Mouse (Mus musculus) liver, postnatal 0 days (tissue): ENCODE measurements around the gene Egr4. TPM values are rescaled to one million over a fixed set of nuclear protein-coding genes. Genes with fewer than 3 reads are reported as not detected.

ENCODE experiments used
- ATAC-seq: fragments of 200-750 bp; cut with Nextera tagmentation; 2 replicates; pipeline ENCODE4 v1.8.0; 2017; ENCODE audit warnings: mild to moderate bottlenecking, moderate library complexity
- DNase-seq: peaks from one replicate; pipeline ENCODE4 v3.0.0-alpha.2; 2016
- H3K27ac ChIP-seq: fragments of 300-500 bp; sonication (generic); 2 replicates; pipeline ENCODE4 v1.5.1; 2014; ENCODE audit warnings: antibody characterized with exemption, moderate library complexity, mild to moderate bottlenecking, low read depth
- H3K27me3 ChIP-seq: fragments of 300-500 bp; sonication (generic); 2 replicates; pipeline ENCODE4 v1.6.1; 2014; ENCODE audit warnings: low read length, control low read depth, mixed read lengths; ENCODE audit not compliant: insufficient read depth
- H3K36me3 ChIP-seq: fragments of 300-500 bp; sonication (generic); replicated peaks from 2 replicates; pipeline ENCODE4 v1.6.1; 2014; ENCODE audit warnings: mild to moderate bottlenecking, control low read depth, low read length, moderate library complexity, mixed read lengths; ENCODE audit not compliant: insufficient read depth
- H3K4me1 ChIP-seq: fragments of 300-500 bp; sonication (generic); 2 replicates; pipeline ENCODE4 v1.6.1; 2014; ENCODE audit warnings: antibody characterized with exemption, mild to moderate bottlenecking, control low read depth; ENCODE audit not compliant: insufficient read depth
- H3K4me2 ChIP-seq: fragments of 300-500 bp; sonication (generic); 2 replicates; pipeline ENCODE4 v1.6.1; 2014; ENCODE audit warnings: low read depth, mild to moderate bottlenecking, low read length, moderate library complexity, mixed read lengths
- H3K4me3 ChIP-seq: fragments of 300-500 bp; sonication (generic); 2 replicates; pipeline ENCODE4 v1.5.1; 2014; ENCODE audit warnings: low read depth, low read length
- H3K9ac ChIP-seq: fragments of 300-500 bp; sonication (generic); replicated peaks from 2 replicates; pipeline ENCODE4 v1.6.1; 2014; ENCODE audit warnings: mild to moderate bottlenecking, moderate library complexity
- H3K9me3 ChIP-seq: fragments of 300-500 bp; sonication (generic); 2 replicates; pipeline ENCODE4 v1.6.1; 2016; ENCODE audit warnings: mild to moderate bottlenecking, control low read depth, low read length, mixed read lengths
- CTCF ChIP-seq: sonication (generic); IDR thresholded peaks from 2 replicates; pipeline ENCODE4 v1.5.1; 2016; ENCODE audit warnings: antibody characterized with exemption, low read depth
- EP300 ChIP-seq: IDR thresholded peaks from 2 replicates; pipeline ENCODE4 v1.6.1; 2016; ENCODE audit warnings: antibody characterized with exemption, low read depth, mild to moderate bottlenecking
- WGBS: fragments of 180-500 bp; shearing (Covaris S2); extraction: QIAGEN DNeasy Blood & Tissue Kit; methylation state at CpG from one replicate; pipeline ENCODE4 v1.1.7; 2014; ENCODE audit not compliant: insufficient replicate concordance; 5-methylcytosine and 5-hydroxymethylcytosine counted together
- polyA plus RNA-seq: library from polyadenylated mRNA; unstranded; fragments of >200 nt; fragmentation: Nextera tagmentation; extraction: Ambion mirVana; gene quantifications from 2 replicates; pipeline ENCODE4 v1.2.1, GENCODE M21; 2015

Egr4 gene
- polyA plus RNA-seq, 1 experiment from 2014 or later, result not detected

DNA sequence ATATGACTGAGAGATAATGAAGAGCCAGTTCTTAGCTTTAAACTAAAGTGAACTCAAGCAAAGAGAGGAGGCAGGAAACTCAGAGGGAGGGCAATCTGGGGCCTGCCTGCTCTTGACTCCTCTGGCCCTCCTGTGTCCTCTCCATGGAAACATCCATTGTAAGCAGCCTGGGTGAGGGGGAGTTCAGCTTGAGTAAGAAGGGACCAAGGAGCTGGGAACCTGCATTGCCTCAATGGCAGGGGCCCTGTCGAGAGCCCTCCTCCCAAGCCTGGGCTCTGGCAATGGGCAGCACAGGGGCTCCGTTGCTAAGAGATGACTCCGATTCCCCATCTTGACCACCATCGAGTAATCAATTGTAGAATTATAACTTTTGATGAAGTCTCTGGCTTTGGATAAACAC lies 24.9 kb downstream of the Egr4 start:
- H3K4me1 ChIP-seq, result no peaks in the 10 kb centered on the region
- no peak overlapping the region for H3K4me2 ChIP-seq
- no peak overlapping the region for H3K4me3 ChIP-seq
- ATAC-seq (no peak), DNase-seq (no peak)
- no peak overlapping the region for H3K9ac ChIP-seq
- no peaks in the 10 kb centered on the region for H3K9me3 ChIP-seq
- whole genome bisulfite sequencing, result 74% methylated on average over 4 of the region's 4 CpGs
- H3K27ac ChIP-seq, result no peak overlapping the region
- no peaks in the 10 kb centered on the region for H3K36me3 ChIP-seq
- no peak for TF ChIP-seq EP300
- TF ChIP-seq CTCF, result no peak
- H3K27me3 ChIP-seq, result peaks cover 17% of the 10 kb centered on the region

- H3K4me1 ChIP-seq, result no peaks in the 10 kb centered on the region
- WGBS, result 67% methylated on average over 2 of the region's 2 CpGs
- H3K4me2 ChIP-seq, result no peak overlapping the region
- no peak for DNase-seq
- peaks cover 20% of the 10 kb centered on the region for H3K27me3 ChIP-seq
- H3K9ac ChIP-seq, result no peak overlapping the region
- H3K27ac ChIP-seq, result no peak overlapping the region
- no peak overlapping the region for H3K4me3 ChIP-seq
- no peaks in the 10 kb centered on the region for H3K36me3 ChIP-seq
- H3K9me3 ChIP-seq, result no peaks in the 10 kb centered on the region
- ATAC-seq, result no peak
- TF ChIP-seq CTCF (no peak), EP300 (no peak)
These were observed 27.7 kb downstream of the Egr4 start for GRCm38 (mm10) chr6:85485738-85486137.

DNA sequence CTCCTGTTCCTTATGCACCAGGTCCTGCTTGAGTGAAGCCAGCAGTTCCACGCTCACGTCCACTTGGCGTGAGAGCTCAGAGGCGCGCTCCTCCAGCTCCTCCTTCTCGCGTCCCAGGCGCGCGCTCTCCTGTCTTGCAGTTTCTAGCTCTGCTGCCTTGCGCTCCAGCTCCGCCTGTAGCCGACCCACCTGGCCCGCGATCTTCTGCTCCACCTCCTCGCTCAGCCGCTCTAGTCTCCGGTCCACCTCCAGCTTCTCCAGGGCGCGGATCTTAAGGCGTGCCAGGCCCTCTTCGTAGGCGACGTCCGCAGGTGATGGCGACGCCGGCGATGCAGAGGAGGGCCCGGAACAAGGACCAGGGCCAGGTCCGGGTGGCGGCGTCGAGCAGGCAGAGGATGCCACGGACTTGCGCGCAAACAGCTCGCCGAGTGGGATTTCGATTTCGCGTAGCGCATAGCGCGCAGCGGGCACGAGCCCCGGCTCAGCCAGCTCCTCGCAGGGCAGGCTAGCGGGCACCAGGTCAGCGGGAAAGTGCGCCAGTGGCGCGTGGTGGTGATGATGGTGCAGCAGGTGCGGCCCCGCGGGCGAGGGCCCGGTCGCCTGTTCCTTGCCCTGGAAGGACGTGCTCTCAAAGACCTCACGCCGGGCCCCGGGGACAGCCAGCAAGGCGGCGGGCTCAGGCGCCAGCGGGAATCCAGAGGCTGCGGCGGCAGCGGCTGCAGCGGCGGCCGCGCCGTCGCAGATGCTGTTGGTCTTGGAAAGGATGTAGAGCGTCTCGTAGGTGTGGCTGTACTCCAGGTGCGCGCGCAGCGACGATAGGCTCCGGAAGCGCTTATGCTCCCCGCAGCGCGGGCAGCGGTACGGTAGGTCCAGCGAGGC lies 29.3 kb downstream of the Egr4 start:
- no peak overlapping the region for H3K4me2 ChIP-seq
- H3K36me3 ChIP-seq, result no peaks in the 10 kb centered on the region
- no peak overlapping the region for H3K27ac ChIP-seq
- ATAC-seq (no peak), DNase-seq (peak; percentile 14)
- H3K9me3 ChIP-seq, result no peaks in the 10 kb centered on the region
- H3K27me3 ChIP-seq, result peaks cover 20% of the 10 kb centered on the region
- no peaks in the 10 kb centered on the region for H3K4me1 ChIP-seq
- no peak overlapping the region for H3K9ac ChIP-seq
- H3K4me3 ChIP-seq, result no peak overlapping the region
- WGBS, result 6% methylated on average over 78 of the region's 92 CpGs
- TF ChIP-seq CTCF (no peak), EP300 (no peak)

DNA sequence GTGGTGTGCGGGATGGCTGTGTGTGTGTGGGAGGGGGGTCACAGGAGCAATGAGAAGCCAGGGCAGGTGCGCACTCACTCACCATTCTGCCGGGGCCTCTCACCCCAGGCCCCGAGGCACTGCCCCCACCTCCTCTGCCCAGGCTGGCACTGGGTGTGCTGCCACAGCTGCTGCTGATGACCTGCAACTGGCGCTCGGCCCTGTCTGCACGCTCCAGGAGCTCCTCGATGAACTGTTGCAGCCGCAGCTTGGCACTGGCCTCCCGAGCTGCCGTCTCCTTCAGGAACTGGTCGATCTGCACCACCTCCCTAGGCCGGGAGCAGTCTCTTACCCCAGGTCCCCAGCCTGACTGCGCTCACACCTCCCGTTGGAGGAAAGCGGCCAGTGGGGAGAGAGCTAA lies 32.7 kb downstream of the Egr4 start:
- DNase-seq (no peak), ATAC-seq (no peak)
- Histone ChIP-seq H3K27ac (no peak overlapping the region), H3K27me3 (peaks cover 20% of the 10 kb centered on the region), H3K4me1 (no peaks in the 10 kb centered on the region), H3K9me3 (no peaks in the 10 kb centered on the region), H3K36me3 (no peaks in the 10 kb centered on the region), H3K4me3 (no peak overlapping the region), H3K9ac (no peak overlapping the region), H3K4me2 (no peak overlapping the region)
- WGBS, result 70% methylated on average over 13 of the region's 16 CpGs
- TF ChIP-seq EP300, result no peak
- TF ChIP-seq CTCF, result no peak

- Histone ChIP-seq H3K4me2 (no peak overlapping the region), H3K9me3 (no peaks in the 10 kb centered on the region), H3K4me3 (no peak overlapping the region), H3K27me3 (peaks cover 17% of the 10 kb centered on the region), H3K4me1 (no peaks in the 10 kb centered on the region), H3K27ac (no peak overlapping the region), H3K9ac (no peak overlapping the region), H3K36me3 (no peaks in the 10 kb centered on the region)
- DNase-seq, result no peak
- 77% methylated on average over 5 of the region's 5 CpGs for WGBS
- no peak for ATAC-seq
- TF ChIP-seq CTCF, result no peak
- TF ChIP-seq EP300, result no peak
These were observed 33.4 kb downstream of the Egr4 start for GRCm38 (mm10) chr6:85479979-85480378.

- Histone ChIP-seq H3K4me2 (no peak overlapping the region), H3K9me3 (no peaks in the 10 kb centered on the region), H3K4me3 (no peak overlapping the region), H3K27ac (no peak overlapping the region), H3K9ac (no peak overlapping the region), H3K36me3 (no peaks in the 10 kb centered on the region), H3K4me1 (no peaks in the 10 kb centered on the region), H3K27me3 (0 out of 2 replicates have a peak, but pooled peaks cover 2% of the 10 kb centered on the region)
- DNase-seq (no peak), ATAC-seq (no peak)
- TF ChIP-seq CTCF (no peak), EP300 (no peak)
- 37% methylated on average over 14 of the region's 14 CpGs for WGBS
These were observed 35.0 kb downstream of the Egr4 start for GRCm38 (mm10) chr6:85478416-85478815.
